ENCODE assay signal across 9 mouse cellular contexts in genomic region chr2:58174476-58175286, GRCm38 (mm10). TPM values are rescaled to one million over a fixed set of nuclear protein-coding genes. Genes with fewer than 3 reads are reported as not detected.
DNase-seq lines count a peak whose midpoint lies in the region; ATAC-seq and TF ChIP-seq lines count a peak whose summit lies in the region.
"Had no signal": no experiment of that assay in that cellular context is flagged by ENCODE, and none has a peak within 500 bp of the region (broad histone marks: within the 10 kb centered on the region; RNA-seq: fewer than 3 reads in every experiment).

No protein-coding gene starts in this region.

- intact Hi-C loops in left cerebral cortex, adult 2 months (cut with DNase I) = no loop called here
- intact Hi-C loops in left cerebral cortex, postnatal 4 days (cut with DNase I) = no loop called here

- peak overlapping the region; percentile 6; the same call in 1 of the 2 replicates for H3K4me2 ChIP-seq in forebrain, embryonic 14.5 days (ENCODE audit: low read length)
- no peak overlapping the region for H3K4me2 ChIP-seq in midbrain, embryonic 12.5 days (replicated peaks)

- peaks cover 10% of the 10 kb centered on the region; the same call in 1 of the 2 replicates for H3K4me1 ChIP-seq in forebrain, embryonic 14.5 days (ENCODE audit: control insufficient read depth, insufficient read depth, low read length)
- H3K4me1 ChIP-seq in midbrain, embryonic 12.5 days = peaks cover 7% of the 10 kb centered on the region; the same call in 1 of the 2 replicates
- H3K4me1 ChIP-seq in heart, embryonic 10.5 days = no peaks in the 10 kb centered on the region
- H3K4me1 ChIP-seq: limb, embryonic 10.5 days had no signal

- 19% methylated on average over 9 of the region's 9 CpGs for WGBS in forebrain, embryonic 14.5 days
- 66% methylated on average over 9 of the region's 9 CpGs for WGBS in midbrain, embryonic 12.5 days
- WGBS in heart, embryonic 10.5 days = 82% methylated on average over 9 of the region's 9 CpGs

- H3K9me3 ChIP-seq in forebrain, embryonic 14.5 days (replicated peaks; ENCODE audit: control insufficient read depth, low read length) = no peaks in the 10 kb centered on the region
- H3K9me3 ChIP-seq in midbrain, embryonic 12.5 days = no peaks in the 10 kb centered on the region
- no peaks in the 10 kb centered on the region for H3K9me3 ChIP-seq in heart, embryonic 10.5 days
- H3K9me3 ChIP-seq: limb, embryonic 10.5 days had no signal

- peak in 1 of 2 experiments; percentile 10 for DNase-seq in left cerebral cortex, adult 2 months (ENCODE audit: extremely low spot score in 1 of 2, low spot score in 2 of 2)
- DNase-seq in left cerebral cortex, postnatal 4 days = no peak
- peak; percentile 24 to 41 for DNase-seq in cerebellum, adult 18-20 months
- peak; percentile 89 for DNase-seq in forebrain, embryonic 14.5 days (ENCODE audit: low spot score)
- DNase-seq in gastrocnemius, postnatal 25 days = no peak
- no peak for DNase-seq in heart, embryonic 10.5 days (ENCODE audit: low spot score)

- H3K36me3 ChIP-seq in forebrain, embryonic 14.5 days (ENCODE audit: control insufficient read depth, insufficient read depth, low read length) = no peaks in the 10 kb centered on the region
- no peaks in the 10 kb centered on the region for H3K36me3 ChIP-seq in midbrain, embryonic 12.5 days
- H3K36me3 ChIP-seq in heart, embryonic 10.5 days = no peaks in the 10 kb centered on the region
- H3K36me3 ChIP-seq: limb, embryonic 10.5 days had no signal

- 0 out of 2 replicates have a peak overlapping the region, but pooled peaks have one; percentile 9 for H3K4me3 ChIP-seq in left cerebral cortex, adult 2 months
- H3K4me3 ChIP-seq in forebrain, embryonic 14.5 days (ENCODE audit: low read depth, low read length) = no peak overlapping the region
- H3K4me3 ChIP-seq in midbrain, embryonic 12.5 days = no peak overlapping the region
- H3K4me3 ChIP-seq in heart, embryonic 10.5 days = no peak overlapping the region
- H3K4me3 ChIP-seq: limb, embryonic 10.5 days had no signal

- no peak overlapping the region for H3K27ac ChIP-seq in left cerebral cortex, adult 2 months
- H3K27ac ChIP-seq in forebrain, embryonic 14.5 days (ENCODE audit: low read depth, low read length) = peak overlapping the region; percentile 71
- H3K27ac ChIP-seq in midbrain, embryonic 12.5 days (replicated peaks) = 0 out of 2 replicates have a peak overlapping the region, but pooled peaks have one; percentile 25
- H3K27ac ChIP-seq in heart, embryonic 10.5 days = no peak overlapping the region
- H3K27ac ChIP-seq: limb, embryonic 10.5 days had no signal

- no peaks in the 10 kb centered on the region for H3K27me3 ChIP-seq in forebrain, embryonic 14.5 days (replicated peaks; ENCODE audit: control insufficient read depth, insufficient read depth, low read length)
- H3K27me3 ChIP-seq in midbrain, embryonic 12.5 days = no peaks in the 10 kb centered on the region
- H3K27me3 ChIP-seq in heart, embryonic 10.5 days (ENCODE audit: insufficient read depth, poor library complexity, severe bottlenecking) = no peaks in the 10 kb centered on the region

- H3K9ac ChIP-seq in forebrain, embryonic 14.5 days (ENCODE audit: low read length) = peak overlapping the region; percentile 1; the same call in 1 of the 2 replicates
- H3K9ac ChIP-seq in midbrain, embryonic 12.5 days (replicated peaks) = no peak overlapping the region

- ATAC-seq in forebrain, embryonic 14.5 days = peak; percentile 95
- ATAC-seq in midbrain, embryonic 12.5 days (ENCODE audit: low FRiP score, low read depth) = peak; percentile 83
- ATAC-seq in CD4-positive, CD25-positive, alpha-beta regulatory T cell, adult 4 months = no peak

- TF ChIP-seq CTCF in left cerebral cortex, adult 2 months (IDR thresholded peaks at IDR 0.05) = no peak

RNA-seq across cellular contexts. Expression of gene Cytip, which starts 20.7 kb away (rescaled TPM):
- under 1 TPM in 1 of 2 experiments, not detected in 1; 0.20 TPM for total RNA-seq in left cerebral cortex, adult 2 months (2021)
- under 1 TPM; 0.64 to 0.91 TPM for total RNA-seq in left cerebral cortex, postnatal 4 days (2021)
- polyA plus RNA-seq in forebrain, embryonic 14.5 days (2014; fragmentation: Nextera tagmentation; extraction: Ambion mirVana) = 0.23 TPM in 1 of 2 replicates, not detected in the other
- polyA plus RNA-seq in midbrain, embryonic 12.5 days (2016; fragmentation: Nextera tagmentation; extraction: Ambion mirVana) = 0.19 and 0.22 TPM in 2 replicates
- under 1 TPM; 0.31 to 0.35 TPM for total RNA-seq in gastrocnemius, postnatal 25 days (2021)
- polyA plus RNA-seq in heart, embryonic 10.5 days (2016; fragmentation: Nextera tagmentation; extraction: Ambion mirVana) = 0.06 and 0.39 TPM in 2 replicates
- polyA plus RNA-seq in CD4-positive, CD25-positive, alpha-beta regulatory T cell, adult 4 months (2017; shearing (Covaris generic)) = 100 to 1,000 TPM; 430 to 456 TPM

Comparison
In these comparisons a context has a peak if more than half of its experiments do, and no peak if none do; other contexts are left out.
1. DNase-seq: peak in cerebellum, adult 18-20 months (2 of 2) and forebrain, embryonic 14.5 days (single experiment); none in left cerebral cortex, postnatal 4 days (single experiment), gastrocnemius, postnatal 25 days (single experiment) and heart, embryonic 10.5 days (single experiment).
2. H3K27ac ChIP-seq: peak in forebrain, embryonic 14.5 days (single experiment) and midbrain, embryonic 12.5 days (single experiment); none in left cerebral cortex, adult 2 months (single experiment) and heart, embryonic 10.5 days (single experiment).
3. RNA of gene Cytip, which starts 20.7 kb away (polyA plus RNA-seq): 430 to 456 TPM in CD4-positive, CD25-positive, alpha-beta regulatory T cell, adult 4 months; 0.06 to 0.39 TPM in heart, embryonic 10.5 days, 0.19 to 0.22 TPM in midbrain, embryonic 12.5 days and 0.23 TPM in forebrain, embryonic 14.5 days; every median in the first group is over 100 times any median in the second.